Mouse (Mus musculus) spleen, adult 18-20 months (tissue): ENCODE data around the gene Gm49318.

Source experiments
- DNase-seq, 2 experiments: peaks; one replicate each; pipeline ENCODE4 v3.0.0; 2022; ENCODE audit warnings: mixed read lengths in 2 of 2

Gene Gm49318

GRCm38 (mm10) chr9:22017208-22017825, 53.7 kb downstream of the Gm49318 start:
- no peak for DNase-seq

- DNase-seq, result no peak
Measured at GRCm38 (mm10) chr9:22016245-22016644, 54.8 kb downstream of the Gm49318 start.

GRCm38 (mm10) chr9:22012731-22013130, 58.3 kb downstream of the Gm49318 start:
- DNase-seq, result no peak

- DNase-seq, result no peak
Measured at GRCm38 (mm10) chr9:22011055-22011454, 60.0 kb downstream of the Gm49318 start.

DNA sequence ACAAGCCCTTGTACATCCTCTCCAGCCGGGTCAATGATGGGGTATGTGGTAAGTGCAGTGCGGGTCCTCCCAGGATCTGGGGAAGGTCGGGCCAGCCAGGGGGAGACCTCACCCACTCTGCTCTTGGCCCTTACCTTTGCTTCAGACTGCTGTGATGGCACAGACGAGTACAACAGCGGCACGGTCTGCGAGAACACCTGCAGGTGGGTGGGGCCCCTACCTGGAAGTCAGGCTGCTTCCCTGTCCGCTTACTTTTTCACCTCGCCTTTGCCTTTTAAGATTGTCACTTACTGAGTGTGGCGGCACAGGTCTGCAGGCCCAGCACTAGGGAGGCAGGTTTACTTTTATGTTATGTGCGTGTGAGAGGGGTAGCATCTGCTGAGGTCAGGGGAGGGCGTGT, 66.5 kb downstream of the Gm49318 start:
- no peak for DNase-seq

DNA sequence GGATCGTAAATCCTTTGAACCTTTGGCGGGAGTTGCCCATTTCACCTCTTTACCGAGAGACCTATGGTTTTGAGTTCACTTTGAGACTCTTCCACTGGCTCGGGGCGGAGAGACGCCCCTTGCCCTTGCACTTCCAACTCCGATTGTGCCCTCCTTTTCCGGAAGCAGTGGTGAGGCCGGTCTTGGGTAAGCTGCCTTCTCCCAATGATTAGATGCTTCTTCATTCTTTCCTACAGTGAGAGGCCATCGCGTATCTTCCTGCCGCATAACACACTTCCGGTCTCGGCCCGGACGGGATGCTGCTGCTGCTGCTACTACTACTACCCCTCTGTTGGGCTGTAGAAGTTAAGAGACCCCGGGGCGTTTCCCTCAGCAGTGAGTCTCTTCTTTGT, 67.9 kb downstream of the Gm49318 start:
- no peak for DNase-seq

DNA sequence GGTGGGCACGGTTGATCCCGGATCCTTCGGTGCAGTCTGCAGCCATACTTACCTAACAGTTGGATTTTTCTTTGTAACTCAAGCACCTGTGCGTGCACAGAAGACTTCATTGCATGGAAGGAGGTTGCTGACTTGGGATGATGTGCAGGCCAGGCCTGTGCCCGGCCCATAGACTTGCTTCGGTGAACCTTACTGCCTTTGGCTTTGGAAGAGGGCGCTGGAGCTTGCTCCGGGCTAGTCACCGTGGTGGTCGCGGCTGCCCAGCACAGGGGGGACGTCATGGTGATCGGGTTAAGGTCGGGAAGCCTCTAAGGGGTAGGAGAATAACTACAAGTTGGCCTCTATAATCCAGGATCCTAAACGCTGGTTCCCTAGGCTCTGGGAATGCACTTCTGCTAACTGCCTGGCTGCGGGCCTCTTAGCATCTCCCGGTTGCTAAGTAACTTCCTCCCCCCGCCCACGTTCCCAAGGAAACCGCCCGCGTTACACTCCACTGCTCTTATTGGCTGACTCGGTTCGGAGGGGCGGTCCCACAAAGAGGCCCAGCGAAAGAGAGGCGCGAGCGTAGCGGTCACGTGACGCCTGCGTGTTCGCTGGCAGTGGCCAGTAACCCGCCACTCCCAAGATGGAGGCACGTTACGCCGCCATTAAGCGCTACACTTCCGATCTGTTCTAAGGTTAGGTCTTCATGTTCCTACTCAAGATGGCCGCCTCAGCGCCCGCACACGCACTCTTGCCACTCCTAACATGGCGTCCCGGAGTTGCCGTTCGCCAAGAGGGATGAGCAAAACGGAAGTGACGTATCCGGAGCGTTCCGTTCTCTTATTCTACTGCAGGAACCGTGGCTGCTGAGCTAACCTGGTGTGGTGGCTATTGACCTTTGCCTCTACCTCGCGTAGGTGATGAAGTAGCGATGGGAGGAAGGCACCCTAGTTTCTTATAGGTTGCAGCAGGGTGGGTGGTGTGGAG, 68.6 kb downstream of the Gm49318 start, which contains the start of the genes Ccdc151 and Prkcsh:
Ccdc151 (minus strand) TSS at position 441 of the 969 bp plus-strand sequence.
Prkcsh (plus strand) TSS at position 613 of the 969 bp plus-strand sequence.
- DNase-seq, result peak; percentile 97 to 99

DNA sequence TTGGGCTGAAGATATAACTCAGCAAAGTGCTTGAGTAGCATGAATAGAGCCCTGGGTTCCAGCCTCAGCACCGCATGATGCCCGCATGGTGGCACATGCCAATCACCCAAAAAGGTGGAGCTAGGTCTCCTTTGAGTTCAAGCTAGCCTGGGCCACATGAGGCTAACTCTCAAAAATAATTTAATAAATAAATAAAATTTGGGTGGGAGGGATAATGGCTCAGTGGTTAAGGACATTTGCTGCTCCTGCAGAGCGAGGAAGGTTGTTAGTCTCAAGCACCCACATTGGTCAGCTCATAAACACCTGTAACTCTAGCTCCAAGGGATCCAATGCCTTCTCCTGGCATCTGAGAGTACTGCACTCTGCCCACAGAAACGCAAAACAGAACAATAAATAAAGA, 69.4 kb downstream of the Gm49318 start:
- no peak for DNase-seq

- no peak for DNase-seq
Measured at GRCm38 (mm10) chr9:22000296-22000695, 70.8 kb downstream of the Gm49318 start.

DNA sequence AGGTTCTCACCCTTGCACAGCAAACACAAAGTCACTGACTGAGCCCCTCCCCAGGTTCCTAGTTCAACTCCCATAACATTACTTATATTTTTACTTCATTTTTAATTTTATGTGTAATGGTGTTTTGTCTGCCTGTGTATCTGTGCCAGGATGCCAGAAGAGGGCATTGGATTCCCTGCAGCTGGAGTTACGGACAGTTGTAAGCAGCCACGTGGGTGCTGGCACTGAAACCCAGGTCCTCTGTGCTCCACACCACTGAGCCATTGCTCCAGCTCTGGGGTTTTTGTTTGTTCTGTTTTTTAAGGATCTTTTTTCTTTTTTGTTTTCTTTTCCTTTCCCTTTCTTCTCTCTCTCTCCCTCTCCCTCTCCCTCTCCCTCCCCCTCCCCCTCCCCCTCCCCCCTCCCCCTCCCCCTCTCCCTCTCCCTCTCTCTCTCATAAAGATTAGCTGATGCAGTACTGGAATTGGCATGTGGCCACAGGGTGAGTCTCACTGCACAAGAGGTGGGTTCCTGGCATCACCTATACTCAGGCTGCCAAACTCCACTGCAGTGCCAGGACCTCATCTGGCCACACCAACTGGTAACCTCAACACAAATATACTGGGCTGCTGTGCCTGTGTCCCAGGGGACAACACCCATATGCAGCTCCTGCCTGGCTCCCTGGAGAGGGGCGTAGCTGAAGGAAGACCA, 74.7 kb downstream of the Gm49318 start:
- DNase-seq, result no peak

DNA sequence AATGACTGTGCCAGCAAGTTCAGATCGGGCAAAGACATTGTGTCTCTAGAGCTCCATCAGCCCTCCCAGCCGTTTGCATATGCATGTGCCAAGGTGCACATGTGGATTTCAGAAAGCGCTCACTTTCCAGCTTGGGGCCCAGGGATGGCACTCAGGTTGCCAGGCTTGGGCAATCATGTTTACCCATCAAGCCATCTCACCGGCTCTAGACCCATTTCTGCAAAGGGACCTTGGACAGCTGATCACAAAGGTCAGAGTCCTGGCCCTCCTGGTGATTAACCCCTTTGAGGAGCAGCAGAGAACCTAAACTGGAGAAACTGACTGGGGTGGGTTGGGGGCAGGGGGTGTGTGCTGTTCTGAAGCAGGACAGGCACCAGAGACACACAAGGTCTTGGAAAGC, 78.8 kb downstream of the Gm49318 start:
- no peak for DNase-seq

DNA sequence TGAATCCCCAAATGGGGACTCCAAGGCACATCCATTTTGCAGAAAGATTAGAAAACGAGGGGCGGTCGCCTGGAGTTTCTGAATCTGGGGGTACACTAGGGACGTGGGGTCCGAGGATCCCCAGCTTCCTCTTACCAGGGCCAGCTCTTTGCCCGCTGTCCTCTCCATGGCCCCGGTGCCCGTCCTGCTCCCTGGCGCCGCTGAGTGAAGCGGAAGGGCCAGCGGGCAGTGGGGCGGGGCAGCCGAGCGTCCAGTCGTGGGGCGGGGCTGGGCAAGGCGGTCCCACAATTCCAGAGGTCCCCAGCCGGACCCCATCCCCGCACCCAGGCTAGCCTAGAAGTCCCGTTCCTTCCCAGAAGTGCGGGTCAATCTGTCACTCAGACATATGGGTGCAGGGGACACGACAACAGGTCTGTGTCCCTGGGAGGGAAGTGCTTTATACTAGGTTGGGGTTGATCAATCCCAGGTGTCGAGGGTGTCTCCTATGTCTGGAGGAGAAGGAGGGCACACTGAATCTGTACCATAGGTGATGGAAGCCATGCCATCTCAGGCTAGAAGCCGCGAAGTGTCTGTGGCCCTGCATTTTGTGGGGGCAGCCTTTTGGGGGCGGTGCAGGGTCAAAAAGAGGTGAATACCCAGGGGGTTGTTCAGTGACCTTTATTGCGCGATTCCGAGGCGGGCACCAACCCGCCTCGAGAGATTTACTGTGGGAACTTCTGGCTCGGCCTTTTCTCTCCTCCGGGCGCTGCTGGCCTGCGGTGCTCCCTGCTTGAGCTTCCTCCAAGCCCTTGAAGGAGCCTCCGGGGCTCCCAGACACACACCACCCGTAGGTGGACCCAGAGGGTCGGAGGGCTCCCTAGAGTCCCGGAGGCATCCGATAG, 81.6 kb downstream of the Gm49318 start, which contains the start of gene Rgl3:
Rgl3 (minus strand) TSS at position 217 of the 881 bp plus-strand sequence.
- DNase-seq, result peak in 1 of 2 experiments; percentile 24

- peak in 1 of 2 experiments; percentile 14 for DNase-seq
Measured at GRCm38 (mm10) chr9:21988421-21989101, 82.5 kb downstream of the Gm49318 start.

DNA sequence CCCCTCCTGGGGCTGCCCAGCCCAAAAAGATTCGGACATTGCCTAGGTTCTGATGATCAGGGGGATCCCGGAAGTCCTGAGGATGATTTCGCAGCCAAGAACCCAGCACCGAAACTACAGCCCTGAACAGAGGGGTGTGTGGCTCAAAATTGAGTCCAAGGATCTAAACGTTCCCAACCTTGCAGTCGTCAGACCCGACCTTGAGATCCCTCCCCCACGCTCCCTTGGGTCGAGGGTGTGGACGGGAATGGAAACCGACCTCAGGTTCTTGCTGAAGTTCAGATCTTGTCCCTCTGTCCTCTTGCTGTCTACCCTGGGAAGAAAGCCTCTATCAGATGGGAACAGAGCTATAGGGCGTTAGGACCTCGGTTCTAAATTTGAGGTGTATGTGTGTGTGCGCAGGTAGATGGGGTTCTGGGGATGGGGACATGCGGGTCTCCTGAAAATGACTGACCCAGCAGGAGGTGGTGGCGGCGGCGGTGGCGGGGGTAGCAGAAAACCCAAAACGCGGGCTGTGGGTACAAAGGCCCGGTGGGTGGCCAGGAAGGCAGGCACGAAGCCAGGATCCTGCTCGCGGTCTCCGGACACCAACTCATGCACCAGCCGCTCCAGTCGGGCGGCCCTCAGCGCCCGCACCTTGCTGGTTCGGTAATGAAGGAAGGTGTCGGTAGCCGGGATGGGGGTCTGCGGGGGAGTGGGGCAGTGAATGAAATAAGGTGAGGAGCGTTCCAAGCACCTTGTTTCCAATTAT, 83.3 kb downstream of the Gm49318 start:
- DNase-seq, result no peak
